Mouse (Mus musculus): ENCODE measurements around the gene Gm20931. TPM values are rescaled to one million over a fixed set of nuclear protein-coding genes. Genes with fewer than 3 reads are reported as not detected.
"Not testable (repeated sequence)": the region's sequence is repeated elsewhere in the genome, so short reads cannot be mapped to it uniquely, and the experiment has no call there.

Gene Gm20931
- not detected for total RNA-seq (2021)

DNA sequence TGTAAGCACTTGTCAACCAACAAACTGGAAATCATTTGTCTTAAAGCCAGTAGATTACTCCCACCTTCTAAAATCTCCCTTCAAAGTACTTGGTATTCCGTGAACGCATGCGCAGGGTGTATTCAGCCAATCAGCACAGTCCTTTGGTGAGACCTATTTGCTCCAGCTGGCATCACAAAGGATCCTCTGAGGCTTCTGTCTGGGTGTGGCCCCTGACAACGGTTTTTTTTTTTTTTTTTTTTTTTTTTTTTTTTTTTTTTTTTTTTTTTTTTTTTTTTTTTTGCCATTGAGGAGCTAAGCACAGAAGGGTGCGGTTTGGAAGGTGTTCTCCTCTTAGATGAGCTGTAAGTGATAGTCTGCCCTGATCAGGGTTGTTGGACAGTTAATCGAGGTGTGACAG is at the start of gene Gm20931:
Gene Gm20931 (plus strand): TSS at position 301 of the 400 bp plus-strand sequence.
- intact Hi-C loops (cut with DNase I); DNase-seq (ENCODE audit: low spot score in 2 of 2): not testable (repeated sequence)
